ENCODE assay signal across 25 mouse cellular contexts in genomic region chr8:47936386-47936785, GRCm38 (mm10). TPM values are rescaled to one million over a fixed set of nuclear protein-coding genes. Genes with fewer than 3 reads are reported as not detected.
DNase-seq lines count a peak whose midpoint lies in the region; ATAC-seq and TF ChIP-seq lines count a peak whose summit lies in the region.
"Had no signal": no experiment of that assay in that cellular context is flagged by ENCODE, and none has a peak within 500 bp of the region (broad histone marks: within the 10 kb centered on the region; RNA-seq: fewer than 3 reads in every experiment).

No protein-coding gene starts in this region.

- no peak overlapping the region for H3K4me3 ChIP-seq in embryonic facial prominence, embryonic 15.5 days (replicated peaks)
- no peak overlapping the region for H3K4me3 ChIP-seq in embryonic facial prominence, embryonic 10.5 days
- H3K4me3 ChIP-seq in forebrain, embryonic 14.5 days (ENCODE audit: low read depth, low read length), result no peak overlapping the region
- no peak overlapping the region for H3K4me3 ChIP-seq in forebrain, embryonic 15.5 days
- no peak overlapping the region for H3K4me3 ChIP-seq in heart, postnatal 0 days (ENCODE audit: low read depth, low read length)
- no peak overlapping the region for H3K4me3 ChIP-seq in neural tube, embryonic 15.5 days (replicated peaks)
- H3K4me3 ChIP-seq: embryonic facial prominence, embryonic 13.5 days; heart, adult 2 months; heart, embryonic 12.5 days; heart, embryonic 15.5 days; hindbrain, embryonic 12.5 days; hindbrain, embryonic 15.5 days had no signal

- H3K4me1 ChIP-seq in embryonic facial prominence, embryonic 15.5 days, result peaks cover 34% of the 10 kb centered on the region
- H3K4me1 ChIP-seq in embryonic facial prominence, embryonic 10.5 days, result peaks cover 49% of the 10 kb centered on the region
- peaks cover 8% of the 10 kb centered on the region; the same call in 1 of the 2 replicates for H3K4me1 ChIP-seq in forebrain, embryonic 14.5 days (ENCODE audit: control insufficient read depth, insufficient read depth, low read length)
- H3K4me1 ChIP-seq in forebrain, embryonic 15.5 days, result peaks cover 20% of the 10 kb centered on the region
- peaks cover 53% of the 10 kb centered on the region for H3K4me1 ChIP-seq in heart, postnatal 0 days (ENCODE audit: control insufficient read depth, insufficient read depth)
- peaks cover 33% of the 10 kb centered on the region for H3K4me1 ChIP-seq in neural tube, embryonic 15.5 days

- no peak overlapping the region for H3K4me2 ChIP-seq in embryonic facial prominence, embryonic 15.5 days (replicated peaks)
- no peak overlapping the region for H3K4me2 ChIP-seq in forebrain, embryonic 14.5 days (ENCODE audit: low read length)
- H3K4me2 ChIP-seq in forebrain, embryonic 15.5 days (replicated peaks), result no peak overlapping the region
- no peak overlapping the region for H3K4me2 ChIP-seq in heart, postnatal 0 days (ENCODE audit: low read depth, low read length)
- no peak overlapping the region for H3K4me2 ChIP-seq in neural tube, embryonic 15.5 days
- H3K4me2 ChIP-seq: embryonic facial prominence, embryonic 13.5 days; heart, embryonic 12.5 days; heart, embryonic 15.5 days; hindbrain, embryonic 12.5 days; hindbrain, embryonic 15.5 days had no signal

- TF ChIP-seq CTCF in heart, postnatal 0 days (IDR thresholded peaks at IDR 0.05; ENCODE audit: low read depth), result no peak

- WGBS in embryonic facial prominence, embryonic 15.5 days, result 54% methylated on average over 9 of the region's 9 CpGs
- 72% methylated on average over 9 of the region's 9 CpGs for WGBS in embryonic facial prominence, embryonic 10.5 days
- 16% methylated on average over 9 of the region's 9 CpGs for WGBS in forebrain, embryonic 14.5 days
- 11% methylated on average over 9 of the region's 9 CpGs for WGBS in forebrain, embryonic 15.5 days
- 63% methylated on average over 9 of the region's 9 CpGs for WGBS in heart, postnatal 0 days
- WGBS in neural tube, embryonic 15.5 days, result 23% methylated on average over 9 of the region's 9 CpGs

- peak overlapping the region; percentile 28; the same call in 1 of the 2 replicates for H3K27ac ChIP-seq in embryonic facial prominence, embryonic 15.5 days (replicated peaks)
- H3K27ac ChIP-seq in embryonic facial prominence, embryonic 10.5 days (replicated peaks), result no peak overlapping the region
- no peak overlapping the region for H3K27ac ChIP-seq in forebrain, embryonic 14.5 days (ENCODE audit: low read depth, low read length)
- no peak overlapping the region for H3K27ac ChIP-seq in forebrain, embryonic 15.5 days (replicated peaks)
- H3K27ac ChIP-seq in heart, postnatal 0 days (ENCODE audit: low read depth), result peak overlapping the region; percentile 25; the same call in 1 of the 2 replicates
- H3K27ac ChIP-seq in neural tube, embryonic 15.5 days (replicated peaks), result no peak overlapping the region
- H3K27ac ChIP-seq: embryonic facial prominence, embryonic 13.5 days; heart, adult 2 months; heart, embryonic 15.5 days; hindbrain, embryonic 12.5 days; hindbrain, embryonic 15.5 days had no signal

- H3K9ac ChIP-seq in embryonic facial prominence, embryonic 15.5 days, result no peak overlapping the region
- no peak overlapping the region for H3K9ac ChIP-seq in forebrain, embryonic 14.5 days (ENCODE audit: low read length)
- no peak overlapping the region for H3K9ac ChIP-seq in forebrain, embryonic 15.5 days (replicated peaks)
- no peak overlapping the region for H3K9ac ChIP-seq in heart, postnatal 0 days (replicated peaks; ENCODE audit: low read depth, low read length)
- no peak overlapping the region for H3K9ac ChIP-seq in neural tube, embryonic 15.5 days (replicated peaks)
- H3K9ac ChIP-seq: embryonic facial prominence, embryonic 13.5 days; heart, embryonic 12.5 days; heart, embryonic 15.5 days; hindbrain, embryonic 12.5 days; hindbrain, embryonic 15.5 days had no signal

- H3K36me3 ChIP-seq in embryonic facial prominence, embryonic 15.5 days, result no peaks in the 10 kb centered on the region
- no peaks in the 10 kb centered on the region for H3K36me3 ChIP-seq in embryonic facial prominence, embryonic 10.5 days (replicated peaks)
- H3K36me3 ChIP-seq in forebrain, embryonic 14.5 days (ENCODE audit: control insufficient read depth, insufficient read depth, low read length), result no peaks in the 10 kb centered on the region
- no peaks in the 10 kb centered on the region for H3K36me3 ChIP-seq in forebrain, embryonic 15.5 days
- no peaks in the 10 kb centered on the region for H3K36me3 ChIP-seq in heart, postnatal 0 days (replicated peaks; ENCODE audit: control insufficient read depth, insufficient read depth, low read length)
- H3K36me3 ChIP-seq in neural tube, embryonic 15.5 days, result no peaks in the 10 kb centered on the region
- H3K36me3 ChIP-seq: embryonic facial prominence, embryonic 13.5 days; heart, embryonic 12.5 days; heart, embryonic 15.5 days; hindbrain, embryonic 12.5 days; hindbrain, embryonic 15.5 days had no signal

- H3K9me3 ChIP-seq in embryonic facial prominence, embryonic 15.5 days (replicated peaks), result no peaks in the 10 kb centered on the region
- no peaks in the 10 kb centered on the region for H3K9me3 ChIP-seq in embryonic facial prominence, embryonic 10.5 days
- no peaks in the 10 kb centered on the region for H3K9me3 ChIP-seq in forebrain, embryonic 14.5 days (replicated peaks; ENCODE audit: control insufficient read depth, low read length)
- no peaks in the 10 kb centered on the region for H3K9me3 ChIP-seq in forebrain, embryonic 15.5 days
- H3K9me3 ChIP-seq in heart, postnatal 0 days (replicated peaks; ENCODE audit: control insufficient read depth, low read length), result no peaks in the 10 kb centered on the region
- no peaks in the 10 kb centered on the region for H3K9me3 ChIP-seq in neural tube, embryonic 15.5 days (replicated peaks)
- H3K9me3 ChIP-seq: embryonic facial prominence, embryonic 13.5 days; heart, embryonic 12.5 days; heart, embryonic 15.5 days; hindbrain, embryonic 12.5 days; hindbrain, embryonic 15.5 days had no signal

- ATAC-seq in embryonic facial prominence, embryonic 15.5 days (ENCODE audit: insufficient number of reproducible peaks, low FRiP score, low TSS enrichment, low read depth), result no peak
- peak; percentile 32; the same call in 1 of the 2 replicates for ATAC-seq in forebrain, embryonic 14.5 days
- ATAC-seq in forebrain, embryonic 15.5 days (replicated peaks), result no peak
- ATAC-seq in heart, postnatal 0 days (ENCODE audit: insufficient read depth, low read depth), result no peak
- no peak for ATAC-seq in neural tube, embryonic 15.5 days (ENCODE audit: low FRiP score)
- ATAC-seq: intestine, postnatal 0 days; Patski had no signal

- H3K27me3 ChIP-seq in embryonic facial prominence, embryonic 15.5 days, result no peaks in the 10 kb centered on the region
- no peaks in the 10 kb centered on the region for H3K27me3 ChIP-seq in embryonic facial prominence, embryonic 10.5 days (replicated peaks; ENCODE audit: low read depth, poor library complexity, severe bottlenecking)
- H3K27me3 ChIP-seq in forebrain, embryonic 14.5 days (replicated peaks; ENCODE audit: control insufficient read depth, insufficient read depth, low read length), result no peaks in the 10 kb centered on the region
- no peaks in the 10 kb centered on the region; the same call in 1 of the 2 replicates for H3K27me3 ChIP-seq in forebrain, embryonic 15.5 days
- H3K27me3 ChIP-seq in heart, postnatal 0 days (ENCODE audit: control insufficient read depth, insufficient read depth, low read length), result no peaks in the 10 kb centered on the region
- no peaks in the 10 kb centered on the region for H3K27me3 ChIP-seq in neural tube, embryonic 15.5 days (replicated peaks)
- H3K27me3 ChIP-seq: embryonic facial prominence, embryonic 13.5 days; heart, embryonic 12.5 days; heart, embryonic 15.5 days; hindbrain, embryonic 12.5 days; hindbrain, embryonic 15.5 days; Patski had no signal

- TF ChIP-seq EP300 in heart, postnatal 0 days (IDR thresholded peaks at IDR 0.05; ENCODE audit: low read depth), result no peak

- DNase-seq in embryonic facial prominence, embryonic 10.5 days (ENCODE audit: low spot score), result no peak
- DNase-seq in forebrain, embryonic 14.5 days (ENCODE audit: low spot score), result peak; percentile 72
- no peak for DNase-seq in heart, postnatal 0 days (ENCODE audit: low spot score)
- DNase-seq in heart, adult 8-10 months (ENCODE audit: low spot score), result no peak
- DNase-seq in Muller cell, postnatal 12 days (ENCODE audit: inconsistent ontology term), result peak; percentile 74
- DNase-seq: adrenal gland, postnatal 10 days; adrenal gland, postnatal 36 days; cerebellum, adult 11 months; cerebellum, adult 2 months; cerebellum, adult 9-11 months; cerebellum, postnatal 25 days; gastrocnemius, postnatal 10 days; gastrocnemius, postnatal 36 days; kidney, adult 2 months had no signal

RNA-seq across cellular contexts. Expression of gene Wwc2, which starts 54.3 kb away (rescaled TPM):
- polyA plus RNA-seq in embryonic facial prominence, embryonic 15.5 days (2015; fragmentation: Nextera tagmentation; extraction: Ambion mirVana), result 11.9 and 12.0 TPM in 2 replicates
- polyA plus RNA-seq in embryonic facial prominence, embryonic 10.5 days (2016; fragmentation: Nextera tagmentation; extraction: Ambion mirVana), result 10.6 and 11.1 TPM in 2 replicates
- 3.0 and 3.8 TPM in 2 replicates for polyA plus RNA-seq in forebrain, embryonic 14.5 days (2014; fragmentation: Nextera tagmentation; extraction: Ambion mirVana)
- 4.1 and 4.2 TPM in 2 replicates for polyA plus RNA-seq in forebrain, embryonic 15.5 days (2015; fragmentation: Nextera tagmentation; extraction: Ambion mirVana)
- 18.5 and 21.1 TPM in 2 replicates for total RNA-seq in heart, postnatal 0 days (2014; rRNA removed; ENCODE audit: low replicate concordance)
- polyA plus RNA-seq in heart, postnatal 0 days (2015; fragmentation: Nextera tagmentation; extraction: Ambion mirVana), result 8.0 and 8.2 TPM in 2 replicates
- total RNA-seq in heart, adult 8-10 months (2022), result 10 to 100 TPM; 24.1 to 25.3 (median 24.6) TPM
- 5.8 and 6.1 TPM in 2 replicates for polyA plus RNA-seq in neural tube, embryonic 15.5 days (2015; fragmentation: Nextera tagmentation; extraction: Ambion mirVana)

Comparison
In these comparisons a context has a peak if more than half of its experiments do, and no peak if none do; other contexts are left out.
1. H3K27ac ChIP-seq: peak in embryonic facial prominence, embryonic 15.5 days (single experiment) and heart, postnatal 0 days (single experiment); none in embryonic facial prominence, embryonic 10.5 days (single experiment), forebrain, embryonic 14.5 days (single experiment), forebrain, embryonic 15.5 days (single experiment) and neural tube, embryonic 15.5 days (single experiment).
2. DNase-seq: peak in forebrain, embryonic 14.5 days (single experiment) and Muller cell, postnatal 12 days (single experiment); none in embryonic facial prominence, embryonic 10.5 days (single experiment), heart, postnatal 0 days (single experiment) and heart, adult 8-10 months (single experiment).